Comparison of ENCODE assay signal across 8 mouse cellular contexts in the genomic region with DNA sequence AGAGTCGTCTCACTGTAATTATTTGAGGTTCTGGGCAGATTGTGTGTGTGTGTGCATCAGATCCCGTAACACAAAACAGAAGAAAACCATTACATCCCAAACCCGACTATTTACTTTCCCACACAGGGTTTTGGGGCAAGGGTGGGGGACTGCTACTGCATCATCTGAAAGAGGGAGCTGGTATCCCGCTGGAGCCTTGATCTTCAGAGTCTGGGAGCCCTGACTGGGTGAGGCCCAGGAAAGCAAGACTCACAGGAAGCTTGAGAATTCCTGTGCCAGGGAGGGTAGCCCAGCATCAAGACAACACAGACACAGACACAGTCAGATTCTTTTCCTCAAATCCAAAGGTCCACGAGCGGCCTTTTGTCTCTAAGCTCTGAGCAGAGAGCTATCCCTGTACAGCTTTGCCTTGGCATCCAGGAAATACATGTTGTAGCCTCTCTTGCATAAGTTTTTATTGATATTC. TPM values are rescaled to one million over a fixed set of nuclear protein-coding genes. Genes with fewer than 3 reads are reported as not detected.
A peak's percentile ranks its signal among the peaks of the same experiment; 100 is the strongest.
DNase-seq lines count a peak whose midpoint lies in the region; ATAC-seq and TF ChIP-seq lines count a peak whose summit lies in the region.

No protein-coding gene starts in this region.

- H3K4me2 ChIP-seq in lung, embryonic 14.5 days, result peak overlapping the region; percentile 27; the same call in 1 of the 2 replicates
- H3K4me2 ChIP-seq in hindbrain, embryonic 16.5 days (ENCODE audit: low read length), result peak overlapping the region; percentile 1
- peak overlapping the region; percentile 39 for H3K4me2 ChIP-seq in midbrain, embryonic 15.5 days

- H3K9ac ChIP-seq in lung, embryonic 14.5 days, result no peak overlapping the region; the same call in 1 of the 2 replicates
- H3K9ac ChIP-seq in hindbrain, embryonic 16.5 days (ENCODE audit: low read depth, low read length), result no peak overlapping the region
- H3K9ac ChIP-seq in midbrain, embryonic 15.5 days, result no peak overlapping the region

- H3K4me3 ChIP-seq in lung, embryonic 14.5 days (ENCODE audit: low read depth, low read length), result no peak overlapping the region
- peak overlapping the region; percentile 33 for H3K4me3 ChIP-seq in forebrain, embryonic 10.5 days
- no peak overlapping the region for H3K4me3 ChIP-seq in hindbrain, embryonic 16.5 days (ENCODE audit: low read length)
- 0 out of 2 replicates have a peak overlapping the region, but pooled peaks have one; percentile 11 for H3K4me3 ChIP-seq in midbrain, embryonic 15.5 days

- H3K9me3 ChIP-seq in lung, embryonic 14.5 days (ENCODE audit: low read depth, low read length), result no peaks in the 10 kb centered on the region
- no peaks in the 10 kb centered on the region for H3K9me3 ChIP-seq in forebrain, embryonic 10.5 days
- no peaks in the 10 kb centered on the region for H3K9me3 ChIP-seq in hindbrain, embryonic 16.5 days (ENCODE audit: control insufficient read depth, low read length)
- no peaks in the 10 kb centered on the region for H3K9me3 ChIP-seq in midbrain, embryonic 15.5 days

- H3K27me3 ChIP-seq in lung, embryonic 14.5 days (ENCODE audit: insufficient read depth, low read length), result no peaks in the 10 kb centered on the region
- H3K27me3 ChIP-seq in forebrain, embryonic 10.5 days (ENCODE audit: poor library complexity, severe bottlenecking), result peaks cover 24% of the 10 kb centered on the region
- H3K27me3 ChIP-seq in hindbrain, embryonic 16.5 days (replicated peaks; ENCODE audit: control insufficient read depth, insufficient read depth, low read length), result no peaks in the 10 kb centered on the region
- H3K27me3 ChIP-seq in midbrain, embryonic 15.5 days (replicated peaks), result no peaks in the 10 kb centered on the region

- ATAC-seq in lung, embryonic 14.5 days (ENCODE audit: insufficient read depth), result peak; percentile 31; the same call in 1 of the 2 replicates
- 0 out of 2 replicates have a peak, but pooled peaks have one; percentile 11 for ATAC-seq in hindbrain, embryonic 16.5 days
- peak; percentile 42 for ATAC-seq in midbrain, embryonic 15.5 days (replicated peaks)
- ATAC-seq in megakaryocyte, adult 5-6 weeks (ENCODE audit: poor library complexity, severe bottlenecking), result no peak

- 42% methylated on average over 6 of the region's 6 CpGs for WGBS in lung, embryonic 14.5 days
- WGBS in forebrain, embryonic 10.5 days, result 43% methylated on average over 6 of the region's 6 CpGs
- WGBS in hindbrain, embryonic 16.5 days, result 31% methylated on average over 6 of the region's 6 CpGs
- WGBS in midbrain, embryonic 15.5 days, result 32% methylated on average over 6 of the region's 6 CpGs

- no peak overlapping the region for H3K27ac ChIP-seq in lung, embryonic 14.5 days (ENCODE audit: low read depth)
- peak overlapping the region; percentile 56 for H3K27ac ChIP-seq in forebrain, embryonic 10.5 days
- no peak overlapping the region for H3K27ac ChIP-seq in hindbrain, embryonic 16.5 days (ENCODE audit: low read depth, low read length)
- peak overlapping the region; percentile 13; the same call in 1 of the 2 replicates for H3K27ac ChIP-seq in midbrain, embryonic 15.5 days

- peaks cover 3% of the 10 kb centered on the region; the same call in 1 of the 2 replicates for H3K4me1 ChIP-seq in lung, embryonic 14.5 days (ENCODE audit: insufficient read depth)
- peaks cover 31% of the 10 kb centered on the region for H3K4me1 ChIP-seq in forebrain, embryonic 10.5 days
- peaks cover 3% of the 10 kb centered on the region for H3K4me1 ChIP-seq in hindbrain, embryonic 16.5 days (ENCODE audit: control insufficient read depth, insufficient read depth, low read depth, low read length)
- peaks cover 17% of the 10 kb centered on the region for H3K4me1 ChIP-seq in midbrain, embryonic 15.5 days

- H3K36me3 ChIP-seq in lung, embryonic 14.5 days (ENCODE audit: insufficient read depth), result no peaks in the 10 kb centered on the region
- H3K36me3 ChIP-seq in forebrain, embryonic 10.5 days (replicated peaks), result no peaks in the 10 kb centered on the region
- no peaks in the 10 kb centered on the region for H3K36me3 ChIP-seq in hindbrain, embryonic 16.5 days (ENCODE audit: control insufficient read depth, insufficient read depth, low read length)
- no peaks in the 10 kb centered on the region for H3K36me3 ChIP-seq in midbrain, embryonic 15.5 days (replicated peaks)

- no peak for TF ChIP-seq CTCF in lung, embryonic 14.5 days (IDR thresholded peaks at IDR 0.05; ENCODE audit: low read depth)

- DNase-seq in lung, embryonic 14.5 days, result no peak
- DNase-seq in lung, postnatal 25 days (ENCODE audit: low spot score), result no peak
- DNase-seq in forebrain, embryonic 10.5 days (ENCODE audit: extremely low spot score, low spot score), result no peak
- no peak for DNase-seq in kidney, adult 11 months
- DNase-seq in thymus, postnatal 0 days (ENCODE audit: low spot score), result no peak

RNA-seq across cellular contexts. Expression of a gene that starts 41.0 kb away (rescaled TPM):
- 40.4 and 42.8 TPM in 2 replicates for polyA plus RNA-seq in lung, embryonic 14.5 days (2014; fragmentation: Nextera tagmentation; extraction: Ambion mirVana)
- polyA plus RNA-seq in forebrain, embryonic 10.5 days (2016; fragmentation: Nextera tagmentation; extraction: Ambion mirVana), result 25.1 and 27.8 TPM in 2 replicates
- polyA plus RNA-seq in hindbrain, embryonic 16.5 days (2015; fragmentation: Nextera tagmentation; extraction: Ambion mirVana), result 6.9 and 10.1 TPM in 2 replicates
- 9.2 and 9.7 TPM in 2 replicates for polyA plus RNA-seq in midbrain, embryonic 15.5 days (2015; fragmentation: Nextera tagmentation; extraction: Ambion mirVana)
- 0.64 and 0.69 TPM in 2 replicates for total RNA-seq in megakaryocyte, adult 5-6 weeks (2015)
- 1.0 and 1.2 TPM in 2 replicates for total RNA-seq in megakaryocyte, adult 5-6 weeks (2017)
- 20.1 and 20.5 TPM in 2 replicates for polyA plus RNA-seq in thymus, postnatal 0 days (2015; fragmentation: Nextera tagmentation; extraction: Ambion mirVana)

Comparison
In these comparisons a context has a peak if more than half of its experiments do, and no peak if none do; other contexts are left out.
1. H3K27ac ChIP-seq: peak in forebrain, embryonic 10.5 days (single experiment) and midbrain, embryonic 15.5 days (single experiment); none in lung, embryonic 14.5 days (single experiment) and hindbrain, embryonic 16.5 days (single experiment).
2. H3K4me3 ChIP-seq: peak in forebrain, embryonic 10.5 days (single experiment) and midbrain, embryonic 15.5 days (single experiment); none in lung, embryonic 14.5 days (single experiment) and hindbrain, embryonic 16.5 days (single experiment).
3. Peak in every context shown above with its lines, with median percentiles within 50 percentile points of each other: H3K4me2 ChIP-seq.